Mouse (Mus musculus) spleen, adult 2 months (tissue): ENCODE measurements around the gene Chn2. TPM values are rescaled to one million over a fixed set of nuclear protein-coding genes. Genes with fewer than 3 reads are reported as not detected.

Source experiments
- DNase-seq, 2 experiments: peaks; one replicate each; pipeline versions ENCODE4 v3.0.0 to v3.0.0-alpha.2; 2012 to 2021; ENCODE audit warnings: low spot score in 2 of 2, low read depth in 1 of 2
- H3K27ac ChIP-seq: fragments of 200-500 bp; 2 replicates; pipeline ENCODE4 v1.5.1; 2012; ENCODE audit warnings: low read length, inconsistent platforms; ENCODE audit not compliant: insufficient read depth
- H3K27me3 ChIP-seq: fragments of 200-500 bp; 2 replicates; pipeline ENCODE4 v1.6.1; 2012; ENCODE audit warnings: mild to moderate bottlenecking, moderate library complexity, low read length, inconsistent platforms; ENCODE audit not compliant: control insufficient read depth, insufficient read depth
- H3K36me3 ChIP-seq: fragments of 200-500 bp; 2 replicates; pipeline ENCODE4 v1.6.1; 2012; ENCODE audit warnings: mild to moderate bottlenecking, low read length, inconsistent platforms; ENCODE audit not compliant: control insufficient read depth, insufficient read depth
- H3K4me1 ChIP-seq: fragments of 200-500 bp; 2 replicates; pipeline ENCODE4 v1.6.1; 2011; ENCODE audit warnings: inconsistent platforms; ENCODE audit not compliant: control insufficient read depth, insufficient read depth, insufficient read length
- H3K4me3 ChIP-seq: fragments of 200-500 bp; 2 replicates; pipeline ENCODE4 v1.5.1; 2011; ENCODE audit warnings: mild to moderate bottlenecking, inconsistent platforms; ENCODE audit not compliant: insufficient read depth, insufficient read length; ENCODE audit errors: extremely low read depth
- CTCF ChIP-seq: fragments of 200-500 bp; IDR thresholded peaks from 2 replicates; pipeline ENCODE4 v1.5.1; 2011; ENCODE audit warnings: mild to moderate bottlenecking, inconsistent platforms; ENCODE audit not compliant: insufficient read depth, insufficient read length, insufficient replicate concordance; ENCODE audit errors: extremely low read depth
- POLR2A ChIP-seq: fragments of 200-500 bp; IDR thresholded peaks from 2 replicates; pipeline ENCODE4 v1.6.1; 2011; ENCODE audit warnings: low read depth, low read length, inconsistent platforms
- WGBS: fragments of 180-500 bp; shearing (Covaris S2); methylation state at CpG from one replicate; pipeline ENCODE4 v1.1.7; 2018; 5-methylcytosine and 5-hydroxymethylcytosine counted together
- polyA plus RNA-seq: library from polyadenylated mRNA; depleted of rRNA; stranded (reverse); fragments of >200 nt; gene quantifications from 2 replicates; pipeline ENCODE4 v1.2.3, GENCODE M21; 2012

Chn2 gene
- polyA plus RNA-seq, 1 experiment: 8.4 TPM

DNA sequence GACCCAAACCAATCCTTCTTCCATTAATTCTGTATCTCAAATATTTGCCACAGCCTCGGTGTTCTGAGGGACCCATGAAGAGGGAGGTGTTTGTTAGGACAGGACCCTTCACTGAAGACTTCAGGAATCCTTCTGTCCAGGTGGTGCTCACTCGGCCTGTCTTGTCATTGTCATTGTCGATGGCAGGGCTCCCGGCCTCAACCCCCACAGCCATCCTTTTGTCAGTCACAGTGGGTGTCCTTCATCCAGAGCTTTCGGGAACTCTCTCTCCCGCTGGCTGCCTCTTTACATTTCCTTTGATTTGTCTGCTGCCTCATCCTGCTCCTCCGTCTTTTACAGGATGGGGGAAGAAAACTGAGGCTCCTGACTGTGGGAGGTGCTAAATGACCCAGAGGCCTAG, 57.5 kb downstream of the Chn2 start:
- 85% methylated on average over 7 of the region's 7 CpGs for WGBS
- no peak for TF ChIP-seq CTCF
- no peak for TF ChIP-seq POLR2A
- Histone ChIP-seq H3K27ac (no peak overlapping the region), H3K4me3 (no peak overlapping the region), H3K27me3 (no peaks in the 10 kb centered on the region), H3K36me3 (no peaks in the 10 kb centered on the region), H3K4me1 (no peaks in the 10 kb centered on the region)
- DNase-seq: no peak

DNA sequence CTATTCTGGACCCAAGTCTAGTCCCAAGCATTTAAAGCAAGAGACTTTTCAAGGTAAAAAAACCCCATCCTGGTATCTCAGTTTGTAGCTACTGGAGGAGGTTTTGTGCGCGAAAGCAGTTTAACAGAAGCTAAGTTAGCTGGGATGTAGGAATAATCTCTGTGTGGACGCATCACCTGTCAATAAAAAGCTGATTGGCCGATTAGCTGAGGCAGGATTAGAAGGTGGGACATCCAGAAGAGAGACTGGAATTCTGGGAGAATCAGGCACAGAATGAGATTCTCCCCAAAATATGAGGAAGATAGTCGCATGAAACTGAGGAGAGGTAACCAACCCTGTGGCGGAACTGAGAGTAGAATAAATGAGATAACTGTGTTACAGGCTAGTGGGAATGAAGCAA, 59.0 kb downstream of the Chn2 start:
- Histone ChIP-seq H3K4me1 (no peaks in the 10 kb centered on the region), H3K4me3 (no peak overlapping the region), H3K36me3 (no peaks in the 10 kb centered on the region), H3K27ac (no peak overlapping the region), H3K27me3 (no peaks in the 10 kb centered on the region)
- WGBS: 90% methylated on average over 6 of the region's 6 CpGs
- no peak for DNase-seq
- TF ChIP-seq CTCF: no peak
- TF ChIP-seq POLR2A: no peak

DNA sequence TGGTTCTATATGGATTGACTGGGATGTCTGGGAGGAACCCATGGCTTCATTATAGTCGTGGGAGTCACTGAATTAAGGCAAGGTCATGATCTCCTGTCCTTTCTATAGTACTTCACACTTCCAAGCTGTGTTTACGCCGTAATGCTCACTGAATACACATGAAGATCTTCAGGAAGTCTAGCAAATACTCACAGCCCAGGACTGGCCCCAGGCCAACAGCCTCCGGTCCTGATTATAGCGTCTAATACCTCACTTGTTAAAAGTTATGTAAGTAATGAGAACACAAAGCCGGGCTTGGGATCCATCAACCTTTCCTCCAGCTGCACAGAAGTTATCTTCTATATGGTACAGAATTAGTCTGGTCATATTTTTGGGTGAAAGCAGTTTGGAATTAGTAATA, 60.3 kb downstream of the Chn2 start:
- TF ChIP-seq CTCF (no peak), POLR2A (no peak)
- DNase-seq: no peak
- no peak overlapping the region for H3K27ac ChIP-seq
- no peak overlapping the region for H3K4me3 ChIP-seq
- no peaks in the 10 kb centered on the region for H3K36me3 ChIP-seq
- H3K27me3 ChIP-seq: no peaks in the 10 kb centered on the region
- H3K4me1 ChIP-seq: no peaks in the 10 kb centered on the region
- 83% methylated on average over 6 of the region's 6 CpGs for WGBS

DNA sequence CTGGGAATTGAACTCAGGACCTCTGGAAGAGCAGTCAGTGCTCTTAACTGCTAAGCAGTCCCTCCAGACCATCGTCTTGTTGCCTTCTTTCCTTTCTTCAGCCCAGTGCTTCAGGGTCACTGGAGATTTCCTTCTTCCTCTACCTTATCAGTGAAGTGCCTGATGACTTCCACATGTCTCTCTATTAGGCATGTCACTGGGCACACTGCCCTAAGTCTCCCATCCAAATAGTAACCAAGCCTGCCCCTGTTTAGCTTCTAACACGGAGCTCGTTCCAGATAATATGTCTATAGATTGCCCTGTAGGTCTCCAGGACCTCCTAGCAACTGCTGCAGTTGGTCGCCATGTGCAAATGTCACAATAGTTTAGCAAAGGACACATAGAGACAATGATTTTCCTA, 62.9 kb downstream of the Chn2 start:
- no peaks in the 10 kb centered on the region for H3K4me1 ChIP-seq
- no peak overlapping the region for H3K27ac ChIP-seq
- 84% methylated on average over 4 of the region's 4 CpGs for WGBS
- H3K36me3 ChIP-seq: no peaks in the 10 kb centered on the region
- TF ChIP-seq CTCF: no peak
- no peak for TF ChIP-seq POLR2A
- DNase-seq: no peak
- no peaks in the 10 kb centered on the region for H3K27me3 ChIP-seq
- no peak overlapping the region for H3K4me3 ChIP-seq

DNA sequence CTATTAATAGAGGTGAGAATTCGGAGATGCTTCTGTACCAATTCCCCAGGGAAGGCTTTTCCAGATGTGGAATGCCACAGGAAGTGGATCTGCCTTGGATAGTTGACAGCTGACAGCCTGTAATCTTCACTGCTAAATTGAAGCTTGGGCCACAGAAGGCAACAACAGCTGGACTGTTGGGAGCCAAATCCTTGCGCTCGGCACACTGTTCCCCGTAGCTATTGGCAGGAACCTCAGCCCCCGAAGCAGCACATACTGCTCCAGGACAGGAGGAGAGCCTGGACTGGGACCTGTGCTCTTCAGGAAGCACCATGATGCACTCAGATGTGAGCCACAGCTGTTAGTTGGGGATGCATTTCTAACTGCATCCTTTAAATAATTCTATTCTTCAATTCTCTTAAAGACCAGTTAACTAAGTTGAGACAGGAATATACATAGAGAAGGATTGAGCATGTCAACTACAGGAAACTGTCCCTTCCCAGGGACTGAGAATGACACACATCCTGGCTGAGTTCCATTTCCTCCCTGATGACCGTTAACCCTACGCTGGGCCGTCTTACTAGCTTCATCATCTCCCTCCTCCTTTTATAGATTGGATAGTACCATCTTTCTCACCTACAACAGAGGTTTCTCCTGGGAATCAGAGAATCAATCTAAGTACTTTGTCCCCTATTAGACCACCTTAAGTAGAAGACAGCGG, 64.1 kb downstream of the Chn2 start:
- H3K4me1 ChIP-seq: no peaks in the 10 kb centered on the region; the same call in 1 of the 2 replicates
- WGBS: 89% methylated on average over 9 of the region's 9 CpGs

DNA sequence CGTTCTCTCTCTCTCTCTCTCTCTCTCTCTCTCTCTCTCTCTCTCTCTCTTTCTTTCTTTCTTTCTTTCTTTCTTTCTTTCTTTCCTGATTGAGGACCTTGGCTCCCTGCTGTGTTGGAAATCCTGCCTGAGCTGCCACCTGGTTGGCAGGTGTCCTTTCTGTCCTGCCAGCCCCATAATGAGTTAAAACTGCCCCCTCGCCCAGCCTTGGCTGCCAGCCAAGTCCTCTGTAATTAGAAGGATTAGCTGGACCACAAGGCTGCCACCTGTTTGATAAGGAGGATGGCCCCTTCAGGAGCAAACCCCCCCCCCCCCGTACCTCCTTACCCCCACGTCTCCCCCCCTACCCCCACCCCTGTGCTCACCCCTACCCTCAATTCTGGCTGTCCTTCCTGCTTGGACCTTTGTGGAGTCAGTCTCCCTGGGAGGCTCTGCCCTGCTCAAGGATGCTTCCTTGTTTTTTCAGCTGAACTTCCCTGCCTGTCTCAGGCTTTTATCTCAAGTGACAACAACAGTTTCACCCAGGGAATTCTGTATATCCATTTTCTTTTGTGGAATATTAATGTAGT, 72.1 kb downstream of the Chn2 start:
- no peak for DNase-seq
- Histone ChIP-seq H3K36me3 (no peaks in the 10 kb centered on the region), H3K27ac (no peak overlapping the region), H3K27me3 (no peaks in the 10 kb centered on the region), H3K4me1 (no peaks in the 10 kb centered on the region; the same call in 1 of the 2 replicates), H3K4me3 (no peak overlapping the region)
- TF ChIP-seq CTCF (no peak), POLR2A (no peak)
- 49% methylated on average over 4 of the region's 4 CpGs for WGBS

More for the DNA sequence above, 64.1 kb downstream of the Chn2 start:
- Histone ChIP-seq H3K36me3 (no peaks in the 10 kb centered on the region), H3K4me3 (no peak overlapping the region), H3K27ac (no peak overlapping the region), H3K27me3 (no peaks in the 10 kb centered on the region)
- no peak for DNase-seq
- TF ChIP-seq POLR2A: no peak
- TF ChIP-seq CTCF: no peak

DNA sequence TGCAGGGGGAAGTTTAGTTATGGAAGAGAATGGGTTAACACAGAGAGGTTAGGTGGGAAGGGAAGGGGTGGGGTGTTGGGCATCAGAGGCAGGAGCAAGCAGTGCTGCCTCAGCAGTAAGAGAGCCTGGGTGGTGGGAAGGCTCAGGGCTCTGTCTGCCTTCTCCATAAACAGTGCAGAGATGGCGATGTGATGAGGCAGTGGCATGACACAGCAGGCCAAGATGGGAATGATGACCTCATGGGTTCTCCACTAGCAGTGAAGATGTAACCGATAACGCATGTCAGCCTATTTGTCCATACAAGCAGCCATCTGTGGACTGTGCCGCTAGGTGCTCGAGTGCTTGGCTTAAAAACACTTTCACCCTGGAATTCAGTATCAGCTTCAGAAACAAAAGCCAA, 74.0 kb downstream of the Chn2 start:
- Histone ChIP-seq H3K27ac (no peak overlapping the region), H3K4me3 (no peak overlapping the region), H3K27me3 (no peaks in the 10 kb centered on the region), H3K4me1 (peaks cover 13% of the 10 kb centered on the region; the same call in 1 of the 2 replicates), H3K36me3 (no peaks in the 10 kb centered on the region)
- DNase-seq: no peak
- TF ChIP-seq POLR2A (no peak), CTCF (no peak)
- WGBS: 85% methylated on average over 5 of the region's 5 CpGs
